Mouse (Mus musculus): ENCODE measurements at regions not wholly inside any gene's neighbourhood (a gene's known extent, or its start where the extent isn't known, plus 50 kb on each side); places are given as distances from the start of the nearest gene placed in this dataset.

DNA sequence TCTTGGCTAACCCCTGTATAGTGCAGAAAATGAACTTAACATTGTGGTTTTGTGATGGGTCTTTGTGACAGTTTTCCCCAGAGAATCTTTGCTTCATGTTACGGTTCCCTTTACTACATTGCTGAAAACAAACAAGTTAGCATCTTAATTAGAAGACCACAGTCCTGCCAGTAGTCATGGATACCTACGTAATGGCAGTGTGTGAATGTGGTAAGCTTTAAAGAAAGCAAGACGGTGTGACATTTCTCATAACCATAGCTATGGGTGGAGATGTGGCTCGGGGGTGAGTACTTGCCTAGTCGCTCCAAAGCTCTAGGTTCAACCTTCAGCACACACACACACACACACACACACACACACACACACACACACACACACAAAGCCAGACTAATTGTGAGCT, 73.6 kb upstream of the Parp11 start:
- ATAC-seq (replicated peaks; ENCODE audit: low FRiP score, low TSS enrichment, poor library complexity, severe bottlenecking), result no peak

DNA sequence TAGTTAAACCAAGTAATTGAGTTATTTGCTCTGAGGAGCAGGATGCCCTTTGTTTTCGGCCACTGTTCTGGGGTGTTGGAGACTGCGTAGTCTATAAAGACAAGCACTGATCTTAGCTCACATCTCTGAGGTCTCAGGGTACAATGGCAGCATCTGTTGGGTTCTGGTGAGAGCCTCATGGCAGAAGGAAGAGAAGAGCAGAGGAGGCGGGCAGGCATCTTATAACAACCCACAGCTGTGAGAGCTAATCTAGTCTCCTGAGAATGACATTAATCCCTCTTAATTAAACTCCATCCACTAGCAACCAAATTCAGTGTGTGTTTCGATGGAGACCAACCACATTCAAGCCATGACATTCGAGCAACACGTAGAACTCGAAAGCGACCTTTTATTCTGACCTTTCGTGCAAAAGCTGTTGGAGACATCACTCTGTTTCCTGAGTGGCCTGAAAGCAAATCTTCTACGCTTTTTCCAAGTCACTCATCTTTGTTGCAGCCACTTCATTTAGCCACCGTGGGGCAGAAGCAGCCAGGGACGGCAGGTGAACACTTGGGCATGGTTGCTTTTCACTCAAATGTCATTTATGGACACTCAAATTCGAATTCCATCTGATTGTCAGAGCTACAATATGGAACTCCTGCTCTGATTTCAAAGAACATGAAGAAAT, 72.7 kb upstream of the Parp11 start:
- ATAC-seq (replicated peaks; ENCODE audit: low FRiP score, low TSS enrichment, poor library complexity, severe bottlenecking), result no peak

DNA sequence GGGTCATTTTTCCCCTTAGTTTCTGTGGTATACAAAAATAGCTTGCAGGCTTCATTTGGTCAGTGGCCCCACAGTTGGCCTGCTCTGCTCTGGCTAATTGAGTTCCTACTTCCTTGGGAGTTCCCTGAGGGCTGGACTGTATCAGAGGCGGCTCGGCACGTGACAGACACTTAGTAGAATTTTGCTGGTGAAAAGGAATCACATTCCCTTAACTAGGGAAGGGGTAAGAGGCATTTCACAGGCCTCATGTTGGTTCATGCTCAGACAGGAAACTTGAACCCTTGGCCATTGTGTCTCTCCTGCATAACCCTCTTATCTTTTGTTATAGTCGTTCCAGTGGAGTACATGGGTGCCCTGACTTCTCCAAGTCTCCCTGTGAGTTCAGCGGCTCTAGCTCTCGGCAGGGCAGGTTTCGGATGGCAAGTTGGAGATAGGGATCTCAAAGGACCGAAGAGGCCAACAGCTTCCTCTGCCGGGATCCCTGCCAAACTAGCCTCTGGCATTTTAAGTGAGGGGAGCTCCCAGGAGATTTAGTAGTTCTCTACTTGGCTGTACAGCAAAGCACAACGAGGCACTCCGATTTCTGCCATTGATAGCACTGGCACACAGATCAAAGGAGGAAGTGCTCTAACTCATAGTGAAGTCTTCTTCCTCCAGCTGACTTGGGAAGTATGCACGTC, 72.0 kb upstream of the Parp11 start:
- peak; percentile 48 for ATAC-seq (replicated peaks; ENCODE audit: low FRiP score, low TSS enrichment, poor library complexity, severe bottlenecking)

DNA sequence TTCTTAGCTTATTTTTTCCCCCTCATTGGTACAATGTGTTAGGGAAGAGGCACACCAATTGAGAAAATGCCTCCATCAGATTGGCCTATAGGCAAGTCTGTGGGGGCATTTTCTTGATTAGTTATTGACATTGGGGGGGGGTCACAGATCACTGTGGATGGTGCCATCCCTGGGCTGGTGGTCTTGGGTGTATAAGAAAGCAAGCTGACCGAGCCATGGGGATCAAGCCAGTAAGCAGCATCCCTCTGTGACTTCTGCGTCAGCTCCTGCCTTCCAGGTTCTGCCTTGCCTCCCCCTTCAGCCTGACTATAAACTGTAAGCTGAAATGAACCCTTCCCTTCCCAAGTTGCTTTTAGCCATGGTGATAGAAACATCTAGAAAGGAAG, 71.5 kb upstream of the Parp11 start:
- ATAC-seq (replicated peaks; ENCODE audit: low FRiP score, low TSS enrichment, poor library complexity, severe bottlenecking), result no peak

DNA sequence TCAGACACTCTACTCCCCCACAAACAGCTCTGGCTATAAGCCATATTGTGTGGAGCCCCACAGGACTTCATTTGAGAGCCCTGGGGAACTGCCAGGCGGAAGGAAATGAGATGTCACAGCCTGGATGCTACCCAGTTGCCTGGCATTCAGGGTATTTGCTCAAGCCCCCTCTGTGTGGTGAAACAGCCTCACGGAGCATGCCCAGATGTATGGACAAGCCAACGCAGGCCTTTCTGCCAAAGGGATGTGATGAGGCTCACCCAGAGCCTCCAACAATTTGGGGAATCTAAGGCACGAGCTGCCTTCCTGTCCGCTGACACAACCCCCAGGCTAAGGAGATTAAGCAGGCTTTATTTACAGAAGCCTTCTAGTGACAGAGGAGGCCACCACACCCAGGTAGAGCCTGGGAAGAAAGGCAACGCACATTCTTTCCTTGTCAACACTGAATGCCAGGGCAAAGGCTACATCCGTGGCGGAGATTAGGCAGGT, 70.9 kb upstream of the Parp11 start:
- ATAC-seq (replicated peaks; ENCODE audit: low FRiP score, low TSS enrichment, poor library complexity, severe bottlenecking), result no peak

DNA sequence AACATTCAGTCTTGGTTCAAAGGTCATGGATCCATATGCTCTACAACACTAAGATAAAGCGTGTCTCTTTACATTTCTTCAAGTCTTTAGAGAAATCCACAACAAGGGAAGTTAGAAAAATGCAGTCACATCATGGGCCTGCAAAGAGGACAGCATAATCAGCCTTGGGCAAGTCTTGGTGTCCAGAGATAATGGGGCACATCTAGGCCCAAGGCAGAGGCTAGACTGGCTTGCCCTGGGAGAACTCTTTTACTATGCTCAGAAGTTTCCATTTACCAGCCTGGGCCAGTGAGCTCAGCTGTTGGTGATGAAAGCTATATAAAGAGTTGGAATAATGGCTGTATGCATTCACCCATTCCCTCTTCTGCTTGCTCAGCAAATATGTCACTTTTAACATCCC, 67.9 kb upstream of the Parp11 start:
- ATAC-seq (replicated peaks; ENCODE audit: low FRiP score, low TSS enrichment, poor library complexity, severe bottlenecking), result no peak

DNA sequence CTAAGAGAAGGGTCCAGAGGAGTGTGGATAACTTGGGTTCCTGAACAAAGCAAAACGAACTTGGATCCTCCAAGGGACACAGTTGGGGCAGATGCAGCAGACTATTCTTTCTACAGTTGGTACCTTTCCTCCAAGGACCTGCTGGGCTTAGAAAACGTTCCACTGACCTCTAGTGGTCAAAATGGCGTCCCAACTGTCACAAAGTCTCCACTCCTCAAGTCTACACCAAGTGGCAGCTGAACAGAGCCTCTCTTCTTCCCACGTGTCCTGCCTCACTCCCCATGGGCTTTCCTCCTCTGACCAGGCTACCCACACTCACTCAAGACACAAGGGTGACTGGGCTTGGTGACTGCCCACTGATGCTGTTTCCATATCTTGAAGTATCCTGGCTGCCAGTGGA, 67.1 kb upstream of the Parp11 start:
- ATAC-seq (replicated peaks; ENCODE audit: low FRiP score, low TSS enrichment, poor library complexity, severe bottlenecking), result peak; percentile 83

DNA sequence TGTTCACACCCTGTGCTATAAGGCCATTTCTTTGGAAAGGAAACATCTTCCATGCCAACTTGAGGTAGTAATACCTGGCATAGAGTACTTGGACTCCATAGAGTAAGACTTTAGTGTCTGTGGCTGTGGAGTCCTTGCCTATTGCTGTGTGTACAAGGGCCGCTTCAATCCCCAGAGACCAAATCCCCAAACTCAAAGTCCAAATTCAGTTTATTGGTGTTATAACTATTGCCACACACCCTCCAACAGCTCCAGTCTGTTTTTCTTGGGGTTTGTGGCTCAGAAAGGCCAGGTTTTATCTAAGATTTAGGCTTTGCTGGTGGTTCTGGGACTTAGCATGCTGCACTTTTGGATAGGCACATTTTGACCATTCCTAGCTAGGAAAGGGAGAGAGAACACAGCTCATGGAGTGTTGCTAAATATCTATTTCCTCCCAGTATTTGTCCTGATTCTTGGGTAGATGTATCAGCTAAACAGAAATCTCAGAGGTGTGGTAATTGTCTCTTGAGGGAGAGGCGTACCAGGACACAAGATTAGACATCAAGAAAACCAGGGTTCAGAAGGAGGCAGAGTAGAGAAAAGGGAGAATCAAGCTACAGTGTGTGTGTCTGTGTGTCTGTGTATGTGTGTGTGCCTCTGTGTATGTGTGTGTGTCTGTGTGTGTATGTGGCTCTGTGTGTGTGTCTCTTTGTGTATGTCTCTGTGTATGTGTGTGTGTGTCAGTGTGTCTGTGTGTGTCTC, 65.3 kb upstream of the Parp11 start:
- ATAC-seq (replicated peaks; ENCODE audit: low FRiP score, low TSS enrichment, poor library complexity, severe bottlenecking), result no peak

DNA sequence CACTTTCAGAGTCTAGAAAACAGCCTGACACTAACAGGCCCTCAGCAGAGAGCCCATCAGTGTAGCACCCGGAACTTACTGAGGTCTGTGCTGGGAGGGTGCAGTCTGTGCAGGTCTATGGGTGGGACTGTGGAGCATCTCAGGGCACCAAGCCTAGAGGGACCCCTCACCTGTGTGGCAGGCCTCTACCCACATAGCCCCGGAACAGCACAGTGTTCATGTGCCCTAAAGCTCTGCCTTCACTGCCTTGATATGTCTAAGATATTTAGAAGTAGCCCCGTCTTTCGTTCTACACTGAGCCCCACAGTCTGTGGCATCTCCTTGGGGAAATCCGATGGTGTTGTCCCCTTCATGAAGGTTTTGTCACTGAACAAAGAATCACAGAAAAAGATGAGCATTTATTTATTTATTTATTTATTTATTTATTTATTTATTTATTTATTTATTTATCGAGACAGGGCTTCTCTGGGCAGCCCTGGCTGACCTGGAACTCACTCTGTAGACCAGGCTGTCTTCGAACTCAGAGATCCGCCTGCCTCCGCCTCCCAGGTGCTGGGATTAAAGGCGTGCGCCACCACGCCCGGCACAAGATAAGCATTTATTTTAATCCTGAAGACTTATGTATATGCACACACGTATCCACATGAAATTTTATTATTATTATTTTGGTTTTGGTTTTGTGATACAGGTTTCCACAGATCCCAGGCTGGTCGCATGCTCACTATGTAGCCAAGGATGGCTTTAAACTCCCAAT, 55.2 kb upstream of the Parp11 start:
- ATAC-seq (replicated peaks; ENCODE audit: low FRiP score, low TSS enrichment, poor library complexity, severe bottlenecking), result no peak

DNA sequence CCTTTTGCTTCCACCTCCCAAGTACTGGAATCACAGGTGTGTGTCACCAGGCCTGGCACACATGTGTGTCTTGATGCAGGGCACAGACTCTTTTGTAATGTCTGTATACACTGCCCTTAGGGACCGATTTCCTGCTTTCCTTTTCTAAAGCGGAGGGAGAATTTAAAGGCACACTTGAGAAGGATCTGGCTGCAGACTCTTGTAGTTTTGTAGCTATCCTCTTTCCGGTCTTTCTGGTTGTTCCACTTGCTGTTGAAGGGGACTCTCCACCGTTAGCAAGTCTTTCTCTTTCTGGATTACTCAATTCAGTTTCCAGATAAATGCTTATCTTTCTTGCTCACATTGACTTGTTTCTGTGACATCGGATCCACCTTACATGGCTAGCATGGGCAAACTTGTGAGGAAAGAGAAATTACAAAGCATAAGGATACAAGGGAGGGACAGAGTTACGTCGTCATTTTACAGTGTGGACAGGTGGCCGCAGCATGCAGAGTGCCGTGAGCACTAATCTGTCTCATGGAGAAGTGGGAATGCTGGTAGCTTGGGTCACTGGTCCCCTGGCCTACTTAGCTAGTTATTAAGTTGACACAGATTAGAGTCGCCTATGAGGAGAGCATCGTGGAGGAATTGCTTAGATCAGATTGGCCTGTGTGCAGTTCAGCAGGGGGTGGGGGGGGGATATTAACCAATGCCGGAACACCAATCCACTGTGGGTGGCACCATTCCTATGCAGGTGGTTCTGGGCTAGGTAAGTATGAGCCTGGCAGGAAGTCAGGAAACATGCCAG, 54.4 kb upstream of the Parp11 start:
- ATAC-seq (replicated peaks; ENCODE audit: low FRiP score, low TSS enrichment, poor library complexity, severe bottlenecking), result peak; percentile 78

DNA sequence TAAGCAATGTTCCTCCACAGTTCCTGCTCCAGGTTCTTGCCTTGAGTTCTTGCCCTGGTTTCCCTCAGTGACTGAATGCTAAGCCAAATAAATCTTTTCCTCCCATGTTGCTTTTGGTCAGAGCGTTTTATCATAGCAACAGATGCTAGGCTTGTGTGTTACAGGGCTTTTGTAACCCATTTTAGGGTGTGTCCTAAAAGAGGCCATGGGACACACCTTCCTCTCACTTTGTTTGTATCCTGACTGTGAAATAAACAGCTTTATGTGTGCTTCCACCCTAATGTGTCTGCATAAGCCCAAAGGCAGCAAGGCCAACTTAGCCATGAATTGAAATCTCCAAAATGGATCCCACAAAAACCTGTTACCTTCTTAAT, 53.9 kb upstream of the Parp11 start:
- ATAC-seq (replicated peaks; ENCODE audit: low FRiP score, low TSS enrichment, poor library complexity, severe bottlenecking), result peak; percentile 11; the same call in 1 of the 2 replicates

DNA sequence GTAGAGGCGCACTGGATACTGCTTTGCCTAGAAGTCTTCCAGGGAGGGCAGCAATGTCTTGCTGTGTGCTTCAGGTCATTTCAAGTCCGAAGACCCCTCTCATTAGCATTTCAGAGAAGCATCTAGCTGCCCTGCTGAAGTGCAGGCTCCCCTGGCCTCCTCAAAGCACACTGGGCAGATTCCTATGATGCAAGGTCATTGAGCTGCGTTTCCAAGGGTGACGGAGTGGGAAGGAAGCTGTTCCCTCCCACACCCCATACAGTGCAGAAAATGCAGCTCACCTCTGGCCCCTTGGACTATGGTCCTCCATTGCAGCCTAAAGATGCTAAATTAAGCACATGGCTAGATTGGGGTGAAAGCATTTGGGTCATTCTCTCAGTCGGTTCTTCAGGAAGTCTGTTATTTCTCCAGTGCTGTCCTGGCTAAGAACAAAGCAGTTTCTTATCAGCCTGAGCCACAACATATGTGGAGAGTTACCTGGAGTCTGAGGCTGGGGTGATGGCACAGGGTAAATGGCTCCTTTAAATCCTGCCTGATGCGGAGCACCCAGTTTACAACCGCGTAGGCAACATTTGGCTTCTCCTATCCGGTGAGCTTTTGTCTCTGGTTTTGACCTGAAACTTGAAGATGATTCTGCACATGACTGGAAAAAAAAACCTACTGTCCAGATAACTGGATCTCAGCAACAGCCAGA, 52.6 kb upstream of the Parp11 start:
- no peak for ATAC-seq (replicated peaks; ENCODE audit: low FRiP score, low TSS enrichment, poor library complexity, severe bottlenecking)

Data from megakaryocyte-erythroid progenitor cell, adult 5-6 weeks (primary cell).